Mouse (Mus musculus): ENCODE measurements around the gene Cbx8. TPM values are rescaled to one million over a fixed set of nuclear protein-coding genes. Genes with fewer than 3 reads are reported as not detected.

Cbx8 gene
- polyA plus RNA-seq, 1 experiment: 0.20 TPM

DNA sequence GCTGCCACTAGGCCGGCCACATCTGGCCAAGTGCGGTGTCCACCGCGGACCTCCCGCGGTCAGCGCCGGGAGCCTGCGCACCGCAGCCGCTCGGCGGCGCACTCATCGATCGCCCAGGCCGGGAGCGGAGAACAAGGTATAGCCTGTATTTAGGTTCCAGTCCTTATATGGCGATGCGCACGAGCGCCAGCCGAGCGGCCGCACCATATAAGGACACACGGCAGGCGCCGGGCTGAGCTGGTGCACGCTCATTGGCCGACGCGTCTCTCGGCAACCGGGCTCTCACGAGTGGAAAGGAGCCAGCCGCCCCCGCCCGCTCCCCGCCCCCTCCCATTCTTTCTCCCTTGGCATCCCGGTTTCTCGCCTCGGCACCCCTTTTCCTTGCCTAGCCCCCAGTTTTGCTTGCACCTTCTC lies 12.5 kb upstream of the Cbx8 start:
- H3K9me3 ChIP-seq (ENCODE audit: control insufficient read depth, low read length): peaks cover 2% of the 10 kb centered on the region; the same call in 1 of the 2 replicates
- no peak for TF ChIP-seq GATA1 (IDR thresholded peaks at IDR 0.05; ENCODE audit: low read length)
- no peak for TF ChIP-seq TAL1 (IDR thresholded peaks at IDR 0.05; ENCODE audit: low read length)
- no peaks in the 10 kb centered on the region for H3K36me3 ChIP-seq (ENCODE audit: control insufficient read depth)
- H3K27me3 ChIP-seq (ENCODE audit: control insufficient read depth): peaks cover 100% of the 10 kb centered on the region
- H3K4me3 ChIP-seq (replicated peaks): no peak overlapping the region
- peaks cover 2% of the 10 kb centered on the region for H3K4me1 ChIP-seq (ENCODE audit: control insufficient read depth)

DNA sequence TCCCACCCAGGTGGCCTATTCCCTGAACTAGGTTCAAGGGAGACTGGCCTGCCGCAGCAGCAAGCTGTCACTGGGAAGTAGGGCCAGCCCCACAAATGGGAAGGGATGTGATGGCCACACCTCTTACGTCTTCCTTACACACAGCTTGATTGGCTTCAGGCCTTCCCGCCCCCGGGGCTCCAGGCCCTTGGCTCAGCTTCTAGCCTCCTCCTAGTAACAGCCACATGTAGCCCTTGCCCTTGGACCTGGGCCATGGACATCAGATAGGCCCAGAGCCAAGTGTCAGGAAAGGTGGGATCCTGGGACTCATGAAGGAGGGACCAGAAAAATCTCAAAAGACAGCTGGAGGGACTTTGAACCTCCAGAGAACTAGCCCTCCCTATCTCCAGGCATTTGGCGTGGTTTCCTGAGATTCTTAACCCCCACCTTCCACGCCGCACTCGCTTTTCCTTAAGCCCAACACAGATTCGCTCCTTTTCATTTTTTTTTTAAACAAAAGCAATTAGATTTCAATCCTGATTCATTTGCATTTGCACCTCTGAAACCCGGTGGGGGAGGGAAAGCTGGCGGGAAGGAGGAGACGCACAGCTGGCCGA lies 12.0 kb upstream of the Cbx8 start:
- no peaks in the 10 kb centered on the region for H3K36me3 ChIP-seq (ENCODE audit: control insufficient read depth)
- peaks cover 2% of the 10 kb centered on the region for H3K4me1 ChIP-seq (ENCODE audit: control insufficient read depth)
- peaks cover 2% of the 10 kb centered on the region; the same call in 1 of the 2 replicates for H3K9me3 ChIP-seq (ENCODE audit: control insufficient read depth, low read length)
- H3K4me3 ChIP-seq (replicated peaks): no peak overlapping the region
- H3K27me3 ChIP-seq (ENCODE audit: control insufficient read depth): peaks cover 100% of the 10 kb centered on the region
- TF ChIP-seq TAL1 (IDR thresholded peaks at IDR 0.05; ENCODE audit: low read length): no peak
- TF ChIP-seq GATA1 (IDR thresholded peaks at IDR 0.05; ENCODE audit: low read length): no peak

DNA sequence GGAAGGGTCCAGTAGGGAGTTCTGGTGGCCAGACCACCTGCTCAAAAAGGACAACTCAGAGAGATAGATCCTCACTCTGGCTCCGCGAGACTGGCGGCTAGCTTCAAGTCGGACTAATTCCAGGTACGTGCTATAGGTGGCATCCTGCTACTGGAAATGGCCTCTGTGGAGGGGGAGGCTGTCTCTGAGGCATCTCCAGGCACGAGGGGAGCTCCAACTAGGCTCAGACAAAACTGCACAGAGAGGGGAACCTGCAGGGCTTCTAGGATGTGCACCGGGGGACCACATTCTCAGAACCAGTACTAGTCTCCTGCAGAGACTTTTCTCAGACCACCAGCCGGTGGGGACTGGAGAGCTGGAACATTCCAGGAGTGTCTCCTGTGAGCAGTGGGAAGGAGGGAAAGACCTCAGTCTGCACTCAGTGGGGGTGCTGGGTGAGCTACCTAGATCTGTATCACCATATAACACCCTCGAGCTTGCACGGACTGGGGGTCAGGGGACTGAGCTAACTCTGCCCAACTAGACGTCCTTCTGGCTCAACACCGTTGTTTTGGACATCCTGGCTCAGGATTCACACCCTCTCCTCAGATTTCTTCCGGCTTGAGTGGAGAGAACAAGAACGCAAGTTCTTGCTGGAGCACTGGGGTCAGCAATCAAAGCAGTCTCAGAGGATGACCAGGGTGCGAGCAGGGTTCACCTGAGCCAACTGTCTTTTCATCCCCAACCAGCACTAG lies 11.3 kb upstream of the Cbx8 start:
- no peaks in the 10 kb centered on the region for H3K36me3 ChIP-seq (ENCODE audit: control insufficient read depth)
- peaks cover 2% of the 10 kb centered on the region; the same call in 1 of the 2 replicates for H3K9me3 ChIP-seq (ENCODE audit: control insufficient read depth, low read length)
- H3K27me3 ChIP-seq (ENCODE audit: control insufficient read depth): peaks cover 100% of the 10 kb centered on the region
- H3K4me1 ChIP-seq (ENCODE audit: control insufficient read depth): peaks cover 2% of the 10 kb centered on the region
- no peak for TF ChIP-seq GATA1 (IDR thresholded peaks at IDR 0.05; ENCODE audit: low read length)
- H3K4me3 ChIP-seq (replicated peaks): no peak overlapping the region

DNA sequence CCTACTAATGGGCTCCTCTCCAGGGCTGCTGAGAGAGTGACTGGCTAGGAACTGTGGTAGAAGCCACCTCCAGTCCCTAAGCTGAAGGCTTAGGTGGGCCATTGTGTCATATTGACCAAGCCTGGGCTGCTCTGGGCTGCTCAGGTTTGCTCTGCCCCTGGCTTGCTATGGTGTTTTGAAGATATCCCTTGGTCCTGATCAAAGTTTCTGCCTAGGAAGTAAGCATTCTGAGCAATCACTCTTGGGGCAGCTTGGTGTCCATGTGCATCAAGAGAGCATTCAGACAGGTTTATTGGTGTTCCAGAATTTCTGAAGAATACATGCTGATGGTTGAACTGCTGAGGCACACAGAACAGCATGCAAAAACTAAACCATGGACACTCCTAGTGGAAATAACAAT lies 10.7 kb upstream of the Cbx8 start:
- Histone ChIP-seq H3K36me3 (ENCODE audit: control insufficient read depth) (no peaks in the 10 kb centered on the region), H3K9me3 (ENCODE audit: control insufficient read depth, low read length) (peaks cover 4% of the 10 kb centered on the region; the same call in 1 of the 2 replicates), H3K4me1 (ENCODE audit: control insufficient read depth) (peaks cover 6% of the 10 kb centered on the region), H3K27me3 (ENCODE audit: control insufficient read depth) (peaks cover 100% of the 10 kb centered on the region), H3K4me3 (replicated peaks) (no peak overlapping the region)
- TF ChIP-seq TAL1 (IDR thresholded peaks at IDR 0.05; ENCODE audit: low read length) (no peak), GATA1 (IDR thresholded peaks at IDR 0.05; ENCODE audit: low read length) (no peak)

DNA sequence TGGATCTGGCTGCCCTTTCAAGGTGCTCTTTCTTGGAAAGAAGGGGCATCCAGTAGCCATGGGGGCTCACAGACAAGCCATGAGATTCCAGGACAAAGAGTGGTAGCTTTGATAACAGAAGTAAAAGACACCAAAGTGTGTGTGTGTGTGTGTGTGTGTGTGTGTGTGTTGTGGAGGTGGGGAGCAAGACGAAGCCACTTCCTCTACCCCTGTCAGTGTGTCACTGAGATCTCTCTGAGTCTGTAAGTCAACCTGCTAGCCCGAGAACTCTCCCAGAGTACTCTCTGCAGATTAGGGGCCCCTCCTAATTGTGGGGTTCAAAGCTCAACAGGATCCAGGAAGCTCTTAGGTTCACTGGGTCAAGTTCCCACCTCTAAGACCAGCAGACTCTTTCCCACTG lies 9.6 kb upstream of the Cbx8 start:
- H3K4me1 ChIP-seq (ENCODE audit: control insufficient read depth): peaks cover 5% of the 10 kb centered on the region
- no peak overlapping the region for H3K4me3 ChIP-seq (replicated peaks)
- TF ChIP-seq TAL1 (IDR thresholded peaks at IDR 0.05; ENCODE audit: low read length) (no peak), GATA1 (IDR thresholded peaks at IDR 0.05; ENCODE audit: low read length) (no peak)
- peaks cover 100% of the 10 kb centered on the region for H3K27me3 ChIP-seq (ENCODE audit: control insufficient read depth)
- peaks cover 5% of the 10 kb centered on the region; the same call in 1 of the 2 replicates for H3K9me3 ChIP-seq (ENCODE audit: control insufficient read depth, low read length)
- no peaks in the 10 kb centered on the region for H3K36me3 ChIP-seq (ENCODE audit: control insufficient read depth)

DNA sequence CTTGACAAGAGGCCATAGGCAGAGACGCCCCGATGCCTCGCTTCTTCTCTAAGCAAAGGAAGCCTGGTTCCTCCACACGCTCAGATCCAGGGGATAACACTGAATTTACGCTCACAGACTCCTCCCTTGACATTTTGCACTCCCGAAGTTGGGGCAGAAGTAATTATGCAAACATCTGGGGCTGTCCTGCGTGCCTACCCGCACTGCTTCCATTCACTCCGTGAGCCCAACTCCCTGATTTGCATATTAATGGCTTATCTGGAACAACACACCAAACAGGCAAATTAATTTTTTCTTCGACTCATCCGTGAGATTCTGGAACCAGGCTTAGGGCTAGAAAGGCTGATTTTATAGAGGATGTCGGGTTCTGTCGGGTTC lies 7.4 kb upstream of the Cbx8 start:
- no peak for TF ChIP-seq TAL1 (IDR thresholded peaks at IDR 0.05; ENCODE audit: low read length)
- TF ChIP-seq GATA1 (IDR thresholded peaks at IDR 0.05; ENCODE audit: low read length): no peak
- H3K27me3 ChIP-seq (ENCODE audit: control insufficient read depth): peaks cover 100% of the 10 kb centered on the region
- H3K36me3 ChIP-seq (ENCODE audit: control insufficient read depth): no peaks in the 10 kb centered on the region
- H3K4me1 ChIP-seq (ENCODE audit: control insufficient read depth): peaks cover 7% of the 10 kb centered on the region
- no peak overlapping the region for H3K4me3 ChIP-seq (replicated peaks)
- H3K9me3 ChIP-seq (ENCODE audit: control insufficient read depth, low read length): peaks cover 3% of the 10 kb centered on the region; the same call in 1 of the 2 replicates

DNA sequence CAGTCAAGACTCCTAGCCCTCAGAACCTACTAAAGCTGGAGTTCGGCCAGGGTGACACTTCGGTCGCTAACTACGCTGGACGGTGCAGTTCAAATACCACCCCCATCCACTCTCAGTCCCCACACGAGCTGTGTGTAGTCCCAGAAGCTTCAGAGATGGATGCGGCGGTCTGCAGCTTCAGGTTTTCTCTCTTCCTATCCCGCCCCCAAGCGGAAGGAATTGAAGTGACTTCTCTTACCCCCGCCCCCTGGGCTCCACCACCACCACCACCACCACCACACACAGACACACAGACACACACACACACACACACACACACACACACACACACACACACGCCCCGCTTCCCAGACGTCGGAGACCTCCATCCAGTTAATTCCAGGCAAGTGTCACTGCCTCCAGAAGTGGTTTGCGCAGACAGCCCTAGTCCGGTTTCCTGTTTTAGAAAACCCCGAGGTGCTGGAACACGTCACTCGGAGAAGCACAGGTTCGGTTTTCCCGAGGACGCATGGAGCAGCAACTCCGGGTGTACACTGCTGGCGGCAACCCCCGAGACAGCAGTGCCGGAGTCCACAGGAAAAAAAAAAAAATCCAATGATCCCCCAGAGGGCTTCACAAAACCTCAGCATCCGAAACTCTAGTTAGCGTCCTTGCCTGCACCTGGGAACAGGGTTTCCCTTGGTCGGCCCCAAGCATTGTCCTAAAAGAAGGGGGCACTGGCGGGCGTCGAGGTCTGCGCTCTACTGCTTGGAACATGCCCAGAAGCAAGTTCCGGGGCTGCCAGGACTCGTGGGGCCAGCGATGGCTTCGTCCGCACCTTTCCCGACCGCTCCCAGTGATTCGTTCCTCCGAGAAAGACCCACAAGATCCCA lies 6.7 kb upstream of the Cbx8 start:
- no peaks in the 10 kb centered on the region for H3K36me3 ChIP-seq (ENCODE audit: control insufficient read depth)
- peaks cover 3% of the 10 kb centered on the region; the same call in 1 of the 2 replicates for H3K9me3 ChIP-seq (ENCODE audit: control insufficient read depth, low read length)
- H3K4me1 ChIP-seq (ENCODE audit: control insufficient read depth): peaks cover 7% of the 10 kb centered on the region
- no peak for TF ChIP-seq TAL1 (IDR thresholded peaks at IDR 0.05; ENCODE audit: low read length)
- TF ChIP-seq GATA1 (IDR thresholded peaks at IDR 0.05; ENCODE audit: low read length): no peak
- no peak overlapping the region for H3K4me3 ChIP-seq (replicated peaks)
- peaks cover 100% of the 10 kb centered on the region for H3K27me3 ChIP-seq (ENCODE audit: control insufficient read depth)

DNA sequence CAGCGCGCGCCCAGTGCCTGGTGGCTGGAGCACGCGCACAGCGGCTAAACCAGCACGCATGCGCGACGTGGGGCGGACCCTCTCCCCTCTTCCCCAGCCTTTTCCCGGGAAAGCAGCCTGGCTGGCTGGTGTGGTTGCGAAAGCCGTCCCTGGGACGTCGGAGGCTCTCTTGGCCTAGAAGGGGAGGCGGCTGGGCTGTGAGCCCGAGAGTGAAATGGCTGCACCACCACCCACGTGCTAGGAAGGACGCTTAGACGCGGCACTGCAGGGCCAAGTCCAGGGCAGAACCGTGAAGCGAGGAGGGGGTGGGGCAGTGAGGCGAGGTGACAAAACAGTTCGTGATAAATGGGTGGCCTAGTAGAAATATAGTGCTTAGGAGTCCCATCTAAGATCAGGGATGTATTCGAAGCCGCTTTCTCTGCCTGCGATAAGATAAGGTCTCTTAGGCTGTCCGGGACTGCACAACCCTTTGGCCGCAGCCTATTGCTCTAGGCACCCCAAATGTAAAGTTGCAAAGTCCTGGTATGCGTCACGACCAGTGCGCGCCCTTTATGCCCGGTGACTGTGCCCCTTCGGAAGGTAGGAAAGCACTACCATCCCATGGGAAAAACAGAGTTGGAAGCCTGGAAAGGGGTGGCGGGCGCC lies 6.0 kb upstream of the Cbx8 start:
- TF ChIP-seq TAL1 (IDR thresholded peaks at IDR 0.05; ENCODE audit: low read length): no peak
- TF ChIP-seq GATA1 (IDR thresholded peaks at IDR 0.05; ENCODE audit: low read length): no peak
- H3K36me3 ChIP-seq (ENCODE audit: control insufficient read depth): no peaks in the 10 kb centered on the region
- H3K9me3 ChIP-seq (ENCODE audit: control insufficient read depth, low read length): peaks cover 6% of the 10 kb centered on the region; the same call in 1 of the 2 replicates
- peaks cover 10% of the 10 kb centered on the region for H3K4me1 ChIP-seq (ENCODE audit: control insufficient read depth)
- no peak overlapping the region for H3K4me3 ChIP-seq (replicated peaks)
- H3K27me3 ChIP-seq (ENCODE audit: control insufficient read depth): peaks cover 100% of the 10 kb centered on the region
